Mouse (Mus musculus) liver, postnatal 0 days (tissue): ENCODE results near the gene Nfkbiz. TPM values are rescaled to one million over a fixed set of nuclear protein-coding genes. Genes with fewer than 3 reads are reported as not detected.

Experiments used
- ATAC-seq: fragments of 200-750 bp; cut with Nextera tagmentation; 2 replicates; pipeline ENCODE4 v1.8.0; 2017; ENCODE audit warnings: mild to moderate bottlenecking, moderate library complexity
- DNase-seq: peaks from one replicate; pipeline ENCODE4 v3.0.0-alpha.2; 2016
- H3K27ac ChIP-seq: fragments of 300-500 bp; sonication (generic); 2 replicates; pipeline ENCODE4 v1.5.1; 2014; ENCODE audit warnings: antibody characterized with exemption, moderate library complexity, mild to moderate bottlenecking, low read depth
- H3K27me3 ChIP-seq: fragments of 300-500 bp; sonication (generic); 2 replicates; pipeline ENCODE4 v1.6.1; 2014; ENCODE audit warnings: low read length, control low read depth, mixed read lengths; ENCODE audit not compliant: insufficient read depth
- H3K36me3 ChIP-seq: fragments of 300-500 bp; sonication (generic); replicated peaks from 2 replicates; pipeline ENCODE4 v1.6.1; 2014; ENCODE audit warnings: mild to moderate bottlenecking, control low read depth, low read length, moderate library complexity, mixed read lengths; ENCODE audit not compliant: insufficient read depth
- H3K4me1 ChIP-seq: fragments of 300-500 bp; sonication (generic); 2 replicates; pipeline ENCODE4 v1.6.1; 2014; ENCODE audit warnings: antibody characterized with exemption, mild to moderate bottlenecking, control low read depth; ENCODE audit not compliant: insufficient read depth
- H3K4me2 ChIP-seq: fragments of 300-500 bp; sonication (generic); 2 replicates; pipeline ENCODE4 v1.6.1; 2014; ENCODE audit warnings: low read depth, mild to moderate bottlenecking, low read length, moderate library complexity, mixed read lengths
- H3K4me3 ChIP-seq: fragments of 300-500 bp; sonication (generic); 2 replicates; pipeline ENCODE4 v1.5.1; 2014; ENCODE audit warnings: low read depth, low read length
- H3K9ac ChIP-seq: fragments of 300-500 bp; sonication (generic); replicated peaks from 2 replicates; pipeline ENCODE4 v1.6.1; 2014; ENCODE audit warnings: mild to moderate bottlenecking, moderate library complexity
- H3K9me3 ChIP-seq: fragments of 300-500 bp; sonication (generic); 2 replicates; pipeline ENCODE4 v1.6.1; 2016; ENCODE audit warnings: mild to moderate bottlenecking, control low read depth, low read length, mixed read lengths
- CTCF ChIP-seq: sonication (generic); IDR thresholded peaks from 2 replicates; pipeline ENCODE4 v1.5.1; 2016; ENCODE audit warnings: antibody characterized with exemption, low read depth
- EP300 ChIP-seq: IDR thresholded peaks from 2 replicates; pipeline ENCODE4 v1.6.1; 2016; ENCODE audit warnings: antibody characterized with exemption, low read depth, mild to moderate bottlenecking
- WGBS: fragments of 180-500 bp; shearing (Covaris S2); extraction: QIAGEN DNeasy Blood & Tissue Kit; methylation state at CpG from one replicate; pipeline ENCODE4 v1.1.7; 2014; ENCODE audit not compliant: insufficient replicate concordance; 5-methylcytosine and 5-hydroxymethylcytosine counted together
- polyA plus RNA-seq: library from polyadenylated mRNA; unstranded; fragments of >200 nt; fragmentation: Nextera tagmentation; extraction: Ambion mirVana; gene quantifications from 2 replicates; pipeline ENCODE4 v1.2.1, GENCODE M21; 2015

The Nfkbiz gene
- polyA plus RNA-seq, 1 experiment from 2014 or later = 3.2 TPM

GRCm38 (mm10) chr16:55811792-55812191 is 26.9 kb downstream of the Nfkbiz start:
- no peak for TF ChIP-seq CTCF
- TF ChIP-seq EP300 = no peak
- Histone ChIP-seq H3K27ac (no peak overlapping the region), H3K4me3 (no peak overlapping the region), H3K4me2 (no peak overlapping the region), H3K27me3 (no peaks in the 10 kb centered on the region), H3K4me1 (no peaks in the 10 kb centered on the region), H3K9me3 (no peaks in the 10 kb centered on the region), H3K9ac (no peak overlapping the region), H3K36me3 (peaks cover 60% of the 10 kb centered on the region)
- DNase-seq (no peak), ATAC-seq (no peak)
- 39% methylated on average over 6 of the region's 6 CpGs for WGBS

- Histone ChIP-seq H3K36me3 (peaks cover 45% of the 10 kb centered on the region), H3K4me3 (no peak overlapping the region), H3K27me3 (no peaks in the 10 kb centered on the region), H3K9ac (no peak overlapping the region), H3K4me1 (no peaks in the 10 kb centered on the region), H3K4me2 (no peak overlapping the region), H3K9me3 (no peaks in the 10 kb centered on the region), H3K27ac (no peak overlapping the region)
- ATAC-seq = no peak; the same call in 1 of the 2 replicates
- 85% methylated on average over 9 of the region's 9 CpGs for WGBS
- TF ChIP-seq EP300 = no peak
- TF ChIP-seq CTCF = no peak
- DNase-seq = no peak
These were observed 28.8 kb downstream of the Nfkbiz start for GRCm38 (mm10) chr16:55809779-55810514.

- no peak overlapping the region for H3K27ac ChIP-seq
- no peak overlapping the region for H3K9ac ChIP-seq
- no peaks in the 10 kb centered on the region for H3K9me3 ChIP-seq
- H3K4me1 ChIP-seq = no peaks in the 10 kb centered on the region
- DNase-seq (no peak), ATAC-seq (no peak)
- no peak overlapping the region for H3K4me2 ChIP-seq
- no peak overlapping the region for H3K4me3 ChIP-seq
- TF ChIP-seq EP300 = no peak
- no peak for TF ChIP-seq CTCF
- no peaks in the 10 kb centered on the region for H3K27me3 ChIP-seq
- WGBS = 85% methylated on average over 6 of the region's 6 CpGs
- H3K36me3 ChIP-seq = peaks cover 38% of the 10 kb centered on the region
These were observed 29.4 kb downstream of the Nfkbiz start for GRCm38 (mm10) chr16:55809345-55809744.

- WGBS = 43% methylated on average over 6 of the region's 6 CpGs
- H3K4me1 ChIP-seq = no peaks in the 10 kb centered on the region
- no peak for TF ChIP-seq CTCF
- TF ChIP-seq EP300 = no peak
- no peak overlapping the region for H3K4me2 ChIP-seq
- peaks cover 23% of the 10 kb centered on the region for H3K36me3 ChIP-seq
- H3K27ac ChIP-seq = no peak overlapping the region
- ATAC-seq (no peak), DNase-seq (no peak)
- H3K9me3 ChIP-seq = no peaks in the 10 kb centered on the region
- no peak overlapping the region for H3K4me3 ChIP-seq
- no peaks in the 10 kb centered on the region for H3K27me3 ChIP-seq
- H3K9ac ChIP-seq = no peak overlapping the region
These were observed 31.2 kb downstream of the Nfkbiz start for GRCm38 (mm10) chr16:55807505-55807932.

- Histone ChIP-seq H3K4me1 (no peaks in the 10 kb centered on the region), H3K4me2 (no peak overlapping the region), H3K4me3 (no peak overlapping the region), H3K27ac (no peak overlapping the region), H3K36me3 (peaks cover 1% of the 10 kb centered on the region; the same call in 1 of the 2 replicates), H3K9me3 (no peaks in the 10 kb centered on the region), H3K9ac (no peak overlapping the region), H3K27me3 (no peaks in the 10 kb centered on the region)
- 39% methylated on average over 1 of the region's 1 CpGs for WGBS
- DNase-seq (no peak), ATAC-seq (no peak)
- TF ChIP-seq CTCF (no peak), EP300 (no peak)
These were observed 33.9 kb downstream of the Nfkbiz start for GRCm38 (mm10) chr16:55804799-55805198.

- Histone ChIP-seq H3K4me1 (peaks cover 4% of the 10 kb centered on the region; the same call in 1 of the 2 replicates), H3K4me3 (no peak overlapping the region), H3K4me2 (no peak overlapping the region), H3K27ac (no peak overlapping the region), H3K9ac (no peak overlapping the region), H3K9me3 (no peaks in the 10 kb centered on the region), H3K36me3 (no peaks in the 10 kb centered on the region), H3K27me3 (no peaks in the 10 kb centered on the region)
- WGBS = 33% methylated on average over 1 of the region's 1 CpGs
- TF ChIP-seq EP300 = no peak
- no peak for TF ChIP-seq CTCF
- ATAC-seq (no peak), DNase-seq (no peak)
These were observed 37.1 kb downstream of the Nfkbiz start for GRCm38 (mm10) chr16:55801629-55802028.
